Mouse (Mus musculus) limb, embryonic 14.5 days (tissue): ENCODE data around the gene Dnaic1. TPM values are rescaled to one million over a fixed set of nuclear protein-coding genes. Genes with fewer than 3 reads are reported as not detected.

ENCODE experiments used
- ATAC-seq: fragments of 200-750 bp; cut with Nextera tagmentation; 2 replicates; pipeline ENCODE4 v1.8.0; 2017; ENCODE audit warnings: low read depth, moderate number of reproducible peaks, moderate TSS enrichment; ENCODE audit not compliant: low FRiP score
- DNase-seq: peaks from one replicate; pipeline ENCODE4 v3.0.0-alpha.2; 2015; ENCODE audit warnings: low spot score
- H3K27ac ChIP-seq: fragments of 300-500 bp; sonication (generic); replicated peaks from 2 replicates; pipeline ENCODE4 v1.5.1; 2014; ENCODE audit warnings: low read depth, mild to moderate bottlenecking, low read length, moderate library complexity, mixed read lengths
- H3K27me3 ChIP-seq: fragments of 300-500 bp; sonication (generic); 2 replicates; pipeline ENCODE4 v1.6.1; 2014; ENCODE audit warnings: low read length, mixed read lengths; ENCODE audit not compliant: control insufficient read depth, insufficient read depth
- H3K36me3 ChIP-seq: fragments of 300-500 bp; sonication (generic); 2 replicates; pipeline ENCODE4 v1.6.1; 2014; ENCODE audit warnings: mild to moderate bottlenecking, low read length, moderate library complexity, mixed read lengths; ENCODE audit not compliant: control insufficient read depth, insufficient read depth
- H3K4me1 ChIP-seq: fragments of 300-500 bp; sonication (generic); 2 replicates; pipeline ENCODE4 v1.6.1; 2014; ENCODE audit warnings: antibody characterized with exemption, low read length, mixed read lengths; ENCODE audit not compliant: control insufficient read depth, insufficient read depth
- H3K4me2 ChIP-seq: fragments of 300-500 bp; sonication (generic); replicated peaks from 2 replicates; pipeline ENCODE4 v1.6.1; 2014; ENCODE audit warnings: low read depth, mild to moderate bottlenecking, low read length, moderate library complexity; ENCODE audit not compliant: severe bottlenecking
- H3K4me3 ChIP-seq: fragments of 300-500 bp; sonication (generic); replicated peaks from 2 replicates; pipeline ENCODE4 v1.5.1; 2014; ENCODE audit warnings: low read length
- H3K9ac ChIP-seq: fragments of 300-500 bp; sonication (generic); 2 replicates; pipeline ENCODE4 v1.6.1; 2014; ENCODE audit warnings: mild to moderate bottlenecking, low read depth, low read length, moderate library complexity; ENCODE audit not compliant: severe bottlenecking
- H3K9me3 ChIP-seq: fragments of 300-500 bp; sonication (generic); 2 replicates; pipeline ENCODE4 v1.6.1; 2016; ENCODE audit warnings: low read length; ENCODE audit not compliant: control insufficient read depth
- POLR2A ChIP-seq: fragments of 200-500 bp; IDR thresholded peaks from 2 replicates; pipeline ENCODE4 v1.8.0; 2012; ENCODE audit warnings: inconsistent platforms, mild to moderate bottlenecking, moderate library complexity, borderline replicate concordance; ENCODE audit not compliant: insufficient read depth, insufficient read length; ENCODE audit errors: extremely low read depth
- WGBS: fragments of 180-500 bp; shearing (Covaris S2); extraction: QIAGEN DNeasy Blood & Tissue Kit; methylation state at CpG from one replicate; pipeline ENCODE4 v1.1.7; 2014; 5-methylcytosine and 5-hydroxymethylcytosine counted together
- polyA plus RNA-seq, 2 experiments: library from polyadenylated mRNA; depleted of rRNA in 1 of 2; stranded (reverse) in 1 of 2; unstranded in 1 of 2; fragments of >200 nt; fragmentation: Nextera tagmentation in 1 of 2; extraction: Ambion mirVana in 1 of 2; gene quantifications; 2 replicates each; pipeline versions ENCODE4 v1.2.1 to v1.2.3; 2012 to 2014

The Dnaic1 gene
- polyA plus RNA-seq, 2 experiments, result 0.67 to 0.78 TPM

DNA sequence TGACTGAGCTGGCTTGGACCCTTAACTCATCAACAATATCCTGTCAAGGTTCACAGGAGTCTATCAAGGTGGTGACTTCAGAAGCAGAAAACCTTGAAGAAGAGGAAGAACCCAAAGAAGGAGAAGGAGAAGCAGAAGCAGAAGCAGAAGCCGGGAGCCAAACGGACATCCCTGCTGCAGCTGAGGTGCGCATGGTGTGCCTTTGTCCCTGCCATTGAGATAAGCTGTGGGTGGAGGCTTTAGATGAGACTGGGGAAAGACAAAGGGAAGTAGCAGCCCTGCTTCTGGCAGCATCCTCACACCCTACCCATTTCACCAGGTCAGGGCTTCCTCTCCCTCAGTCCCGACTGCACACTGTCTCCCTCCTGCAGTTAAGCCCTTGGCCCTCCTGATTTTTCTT lies 33.2 kb downstream of the Dnaic1 start:
- ATAC-seq (no peak), DNase-seq (no peak)
- peaks cover 10% of the 10 kb centered on the region; the same call in 1 of the 2 replicates for H3K27me3 ChIP-seq
- no peaks in the 10 kb centered on the region for H3K36me3 ChIP-seq
- H3K4me1 ChIP-seq, result no peaks in the 10 kb centered on the region
- H3K4me2 ChIP-seq, result no peak overlapping the region
- H3K9ac ChIP-seq, result no peak overlapping the region
- no peak overlapping the region for H3K4me3 ChIP-seq
- H3K27ac ChIP-seq, result no peak overlapping the region
- H3K9me3 ChIP-seq, result no peaks in the 10 kb centered on the region
- no peak for TF ChIP-seq POLR2A
- WGBS, result 76% methylated on average over 4 of the region's 4 CpGs

DNA sequence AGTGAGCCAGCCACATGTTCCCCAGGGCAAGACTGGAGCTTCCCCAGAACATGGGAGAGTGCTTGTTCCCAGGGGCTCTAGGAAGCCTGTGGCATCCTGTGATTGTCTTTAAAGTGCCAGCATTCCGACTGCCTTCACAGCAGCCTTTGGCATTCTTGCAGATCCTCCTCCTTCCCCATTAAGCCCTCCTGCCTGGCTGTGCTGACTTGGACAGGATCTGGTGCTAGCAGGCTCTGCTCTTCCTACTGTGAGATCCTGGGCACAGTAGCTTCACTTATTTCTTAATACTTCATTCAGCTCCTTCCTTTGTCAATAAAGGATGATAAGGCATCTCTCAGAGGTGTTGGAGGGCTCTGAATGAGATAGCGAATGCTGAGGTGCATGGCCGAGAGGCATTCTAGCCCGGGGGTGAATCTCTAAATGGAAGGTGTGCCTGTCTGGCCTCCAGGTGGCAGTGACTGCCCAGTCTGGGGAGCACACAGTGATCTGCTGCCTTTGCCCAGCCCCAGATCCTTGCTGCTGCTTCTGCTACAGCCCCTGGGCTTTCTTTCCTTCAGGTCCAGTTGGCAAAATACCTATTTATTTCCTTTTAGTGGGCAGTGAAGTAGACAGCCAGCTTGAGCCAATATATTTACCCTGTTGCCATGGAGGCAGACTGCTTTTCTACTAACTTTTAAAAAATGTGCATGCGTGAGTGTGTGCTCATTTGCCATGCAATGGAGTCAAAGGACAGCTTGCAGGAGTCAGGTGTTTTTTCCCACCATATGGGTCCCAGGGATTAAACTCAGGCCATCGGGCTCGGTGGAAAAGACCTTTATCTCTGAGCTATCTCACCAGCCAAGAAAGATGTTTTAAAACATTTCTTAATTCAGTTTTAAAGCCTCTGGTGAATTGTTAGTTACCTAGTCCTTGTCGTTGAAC lies 35.2 kb downstream of the Dnaic1 start:
- WGBS, result 52% methylated on average over 8 of the region's 8 CpGs
- DNase-seq, result no peak

DNA sequence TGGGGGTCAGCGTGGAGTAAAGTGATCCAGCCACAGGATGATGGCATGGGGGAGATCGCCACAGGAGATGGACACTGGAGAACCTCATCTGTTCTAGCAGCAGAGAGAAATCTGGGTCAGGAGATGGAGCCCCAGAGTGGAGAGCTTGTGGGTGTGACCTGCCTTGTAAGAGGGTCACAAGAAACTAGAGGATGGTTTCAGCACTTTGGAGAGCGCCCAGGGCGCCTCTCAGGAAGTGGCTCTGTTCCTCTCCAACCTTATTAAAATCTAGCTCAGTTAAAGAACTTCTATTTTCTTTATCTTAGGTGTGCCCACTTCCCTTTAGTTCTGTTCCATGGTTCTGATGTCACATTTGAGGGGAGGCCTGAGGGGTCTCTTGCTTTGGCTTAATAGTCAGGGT lies 37.2 kb downstream of the Dnaic1 start:
- Histone ChIP-seq H3K9ac (no peak overlapping the region), H3K4me2 (no peak overlapping the region), H3K9me3 (no peaks in the 10 kb centered on the region), H3K4me1 (no peaks in the 10 kb centered on the region), H3K27ac (no peak overlapping the region), H3K4me3 (no peak overlapping the region), H3K27me3 (peaks cover 10% of the 10 kb centered on the region; the same call in 1 of the 2 replicates), H3K36me3 (no peaks in the 10 kb centered on the region)
- TF ChIP-seq POLR2A, result no peak
- WGBS, result 26% methylated on average over 4 of the region's 4 CpGs
- DNase-seq, result peak; percentile 90
- no peak for ATAC-seq

More for the DNA sequence above, 35.2 kb downstream of the Dnaic1 start:
- TF ChIP-seq POLR2A, result no peak
- no peak for ATAC-seq
- Histone ChIP-seq H3K27ac (no peak overlapping the region), H3K36me3 (no peaks in the 10 kb centered on the region), H3K27me3 (peaks cover 10% of the 10 kb centered on the region; the same call in 1 of the 2 replicates), H3K9me3 (no peaks in the 10 kb centered on the region), H3K4me1 (no peaks in the 10 kb centered on the region), H3K9ac (no peak overlapping the region), H3K4me2 (no peak overlapping the region), H3K4me3 (no peak overlapping the region)

DNA sequence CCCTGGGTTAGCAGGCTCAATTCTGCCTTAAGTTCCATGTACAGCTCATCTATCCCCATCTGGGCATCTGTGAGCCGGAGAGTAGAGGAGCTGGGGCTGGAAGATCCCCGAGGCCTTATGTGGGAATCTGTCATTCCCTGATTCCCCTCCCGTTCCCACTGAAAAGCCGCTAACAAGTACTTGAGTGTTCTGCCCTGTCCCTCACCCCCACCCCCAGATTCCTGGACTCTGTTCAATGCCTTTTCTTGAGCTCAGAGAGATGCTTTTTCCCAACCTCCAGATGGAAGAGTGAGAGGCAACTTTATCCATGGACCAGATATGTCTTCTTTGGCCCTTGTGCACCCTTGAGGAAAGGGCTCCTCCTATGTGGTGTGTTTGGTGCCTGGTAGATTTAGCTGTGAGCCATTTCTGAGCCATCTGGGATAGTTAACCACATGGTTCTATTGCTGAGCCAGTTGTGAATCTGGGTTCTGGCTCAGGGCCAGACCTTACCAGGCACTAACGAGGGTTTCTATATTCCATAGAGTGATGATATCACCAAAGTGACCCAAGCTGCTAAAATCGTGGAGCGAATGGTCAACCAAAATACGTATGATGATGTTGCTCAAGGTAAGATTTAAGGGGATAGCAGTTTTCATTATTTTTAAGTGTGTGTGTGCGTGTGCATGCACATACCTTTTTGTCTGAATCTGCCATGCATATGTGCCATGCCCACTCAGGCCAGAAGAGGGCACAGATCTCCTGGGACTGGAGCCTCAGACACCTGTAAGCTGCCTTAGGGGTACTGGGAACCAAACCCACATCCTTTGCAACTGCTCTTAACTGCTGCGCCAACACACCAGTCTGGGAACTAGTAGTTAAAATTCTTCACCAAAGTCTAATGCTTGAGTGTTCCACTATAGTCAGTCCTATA lies 40.4 kb downstream of the Dnaic1 start:
- H3K9me3 ChIP-seq, result no peaks in the 10 kb centered on the region
- H3K27me3 ChIP-seq, result peaks cover 5% of the 10 kb centered on the region; the same call in 1 of the 2 replicates
- ATAC-seq, result no peak
- H3K27ac ChIP-seq, result no peak overlapping the region
- H3K4me3 ChIP-seq, result no peak overlapping the region
- no peaks in the 10 kb centered on the region for H3K36me3 ChIP-seq
- no peak overlapping the region for H3K9ac ChIP-seq
- no peak for DNase-seq
- WGBS, result 75% methylated on average over 10 of the region's 10 CpGs
- TF ChIP-seq POLR2A, result no peak
- no peaks in the 10 kb centered on the region for H3K4me1 ChIP-seq
- no peak overlapping the region for H3K4me2 ChIP-seq

DNA sequence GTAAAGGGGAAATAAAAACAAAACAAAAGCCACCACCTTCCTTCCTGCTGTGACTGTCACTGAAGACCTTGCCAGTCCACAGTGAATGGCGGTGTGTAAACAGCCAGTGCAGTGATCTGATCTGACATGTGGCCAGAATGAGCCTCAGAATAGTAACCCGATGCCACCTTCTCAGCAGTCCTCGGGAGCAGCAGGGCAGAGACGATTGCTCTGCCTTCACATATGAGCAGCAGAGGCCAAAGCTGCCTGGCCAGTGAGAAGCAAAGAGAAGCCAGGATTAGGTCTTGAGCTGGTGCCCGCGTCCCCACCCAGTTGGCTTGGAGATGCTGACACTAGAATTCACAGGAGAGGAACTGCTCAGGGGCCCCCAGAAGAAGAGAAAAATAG lies 41.0 kb downstream of the Dnaic1 start:
- H3K27ac ChIP-seq, result no peak overlapping the region
- no peak overlapping the region for H3K4me2 ChIP-seq
- H3K4me3 ChIP-seq, result no peak overlapping the region
- ATAC-seq (no peak), DNase-seq (no peak)
- no peak overlapping the region for H3K9ac ChIP-seq
- H3K36me3 ChIP-seq, result no peaks in the 10 kb centered on the region
- TF ChIP-seq POLR2A, result no peak
- H3K4me1 ChIP-seq, result no peaks in the 10 kb centered on the region
- H3K27me3 ChIP-seq, result peaks cover 10% of the 10 kb centered on the region; the same call in 1 of the 2 replicates
- H3K9me3 ChIP-seq, result no peaks in the 10 kb centered on the region
- 44% methylated on average over 6 of the region's 6 CpGs for WGBS
